Mouse (Mus musculus) monocyte, adult 59 days (primary cell): Measurements from ENCODE around the gene Impdh1. TPM values are rescaled to one million over a fixed set of nuclear protein-coding genes. Genes with fewer than 3 reads are reported as not detected.

Experiments used
- total RNA-seq, 2 experiments: library from RNA; stranded (reverse); gene quantifications; one replicate each; pipeline ENCODE4 v1.2.4; 2023

The Impdh1 gene
- total RNA-seq: 10 to 100 TPM; 26.1 to 38.1 TPM

DNA sequence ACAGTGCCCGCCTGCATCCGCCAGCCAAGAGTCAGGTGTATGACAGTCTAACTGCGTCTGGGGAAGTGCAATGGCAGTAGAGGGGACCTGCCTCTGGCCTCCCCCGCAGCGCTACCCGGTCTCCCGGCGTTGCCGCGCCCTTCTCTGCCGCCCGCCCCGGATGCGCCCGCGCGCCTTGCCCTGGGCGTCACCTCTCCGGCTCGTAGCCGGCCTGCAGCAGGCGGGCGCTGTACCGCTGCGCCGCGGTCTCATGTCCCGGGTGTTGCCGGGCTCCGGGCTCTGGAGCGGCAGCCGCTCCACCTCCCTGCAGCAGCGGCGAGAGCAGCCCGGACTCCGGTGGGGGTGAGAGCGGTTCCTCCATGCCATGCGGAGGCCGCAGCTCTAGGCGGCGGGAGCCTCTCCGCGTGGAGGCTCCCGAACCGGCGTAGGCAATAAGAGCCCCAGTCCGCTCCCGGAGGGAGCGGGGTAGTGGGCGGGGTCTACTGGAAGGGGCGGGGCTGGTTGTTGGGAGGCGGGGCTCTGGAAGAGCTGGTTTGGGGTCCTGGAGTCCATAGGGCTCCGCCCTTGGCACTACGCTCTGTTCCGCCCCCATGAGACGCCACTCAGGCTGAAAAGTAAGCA, at the start of gene Impdh1:
Gene Impdh1, minus strand, starts transcription at position 484 of the 621 bp plus-strand sequence.

DNA sequence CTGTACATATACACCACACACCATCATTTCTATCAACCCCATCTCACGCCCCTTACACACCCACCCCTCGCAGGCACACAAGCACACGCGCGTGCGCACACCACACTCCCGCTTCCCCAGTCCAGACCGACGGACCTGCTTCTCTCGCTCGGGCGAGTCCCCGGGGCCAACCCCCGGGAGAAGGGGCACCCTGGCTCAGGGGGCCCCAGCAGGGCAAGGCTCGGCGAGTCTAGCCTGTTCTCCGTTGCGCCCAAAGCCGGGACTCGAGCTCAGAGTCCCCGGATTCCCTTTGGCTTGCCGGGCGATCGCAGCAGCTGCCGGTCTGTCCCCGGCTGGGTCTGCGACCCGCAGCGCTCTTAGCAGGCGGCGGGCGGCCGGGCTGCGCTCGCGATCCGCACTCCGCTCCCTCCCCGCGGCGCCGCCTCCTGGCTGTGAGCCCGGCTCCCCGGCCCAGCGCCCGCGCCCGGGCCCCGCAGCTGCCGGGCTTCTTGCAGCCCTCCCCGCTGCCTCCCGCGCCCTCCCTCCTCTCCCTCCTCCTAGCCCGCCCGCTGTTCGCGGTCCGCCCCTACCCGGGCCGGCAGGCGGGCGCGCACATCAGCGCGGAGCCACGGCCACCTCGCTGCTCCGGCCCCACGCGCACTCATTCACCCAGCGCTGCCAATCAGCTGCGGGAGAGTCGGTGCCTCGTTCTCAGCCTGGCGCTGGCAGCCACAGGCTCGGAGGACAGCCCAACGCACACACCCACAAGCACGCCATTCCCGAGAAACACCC, 37.1 kb downstream of the Impdh1 start, which contains the start of gene Prrt4:
Gene Prrt4, minus strand, starts transcription at position 697 of the 771 bp plus-strand sequence.

GRCm38 (mm10) chr6:29164314-29165244, 51.6 kb downstream of the Impdh1 start, which contains the start of gene Rbm28:
Gene Rbm28, minus strand, starts transcription at chr6:29165006.

Other genes with a start within 250 kb of the Impdh1 start
- not detected for gene Lep, start 156.1 kb downstream of the Impdh1 start, total RNA-seq
- 10 to 100 TPM; 33.7 to 41.2 TPM for gene Rbm28, start 51.4 kb downstream of the Impdh1 start, total RNA-seq
- gene Prrt4, start 36.8 kb downstream of the Impdh1 start, total RNA-seq: not detected
- 10 to 100 TPM; 15.7 to 26.3 TPM for gene Hilpda, start 56.1 kb upstream of the Impdh1 start, total RNA-seq
- gene Fam71f2, start 63.2 kb upstream of the Impdh1 start, total RNA-seq: 1 to 10 TPM; 1.1 to 1.2 TPM
- gene Fam71f1, start 102.8 kb upstream of the Impdh1 start, total RNA-seq: not detected
- 10 to 100 TPM; 60.9 to 61.2 TPM for gene Calu, start 131.7 kb upstream of the Impdh1 start, total RNA-seq
- gene Opn1sw, start 172.1 kb upstream of the Impdh1 start, total RNA-seq: not detected
- not detected for gene Ccdc136, start 179.9 kb upstream of the Impdh1 start, total RNA-seq
- under 1 TPM; 0.09 to 0.29 TPM for gene Flnc, start 216.9 kb upstream of the Impdh1 start, total RNA-seq